Mouse (Mus musculus): ENCODE data around the gene Sema5a. TPM values are rescaled to one million over a fixed set of nuclear protein-coding genes. Genes with fewer than 3 reads are reported as not detected.
"Not testable (repeated sequence)": the region's sequence is repeated elsewhere in the genome, so short reads cannot be mapped to it uniquely, and the experiment has no call there.

Gene Sema5a
- total and polyA plus RNA-seq, 2 experiments from 2014 or later = 7.6 to 21.5 TPM

DNA sequence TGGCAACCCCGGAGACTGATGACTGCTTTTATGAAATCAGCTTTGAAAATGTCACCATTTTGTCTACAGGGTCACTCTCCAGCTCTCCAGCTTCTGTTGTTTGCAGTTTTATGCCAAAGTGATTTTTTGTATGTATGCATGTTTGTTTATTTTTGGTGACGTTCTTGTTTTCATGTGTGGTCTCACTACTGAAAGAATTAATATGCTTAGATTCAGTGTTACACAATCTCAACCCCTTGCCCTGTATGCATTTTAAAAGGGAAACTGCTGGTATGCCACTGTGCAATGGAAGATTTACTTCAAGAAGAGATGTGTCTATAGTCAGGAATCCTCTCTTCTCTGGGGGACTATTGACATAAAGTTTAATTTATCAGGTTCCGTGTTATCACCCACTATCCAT, 19.2 kb upstream of the Sema5a start:
- Histone ChIP-seq H3K9me3 (ENCODE audit: low read length) (no peaks in the 10 kb centered on the region), H3K4me2 (ENCODE audit: low read depth) (no peak overlapping the region), H3K36me3 (ENCODE audit: insufficient read depth) (no peaks in the 10 kb centered on the region), H3K9ac (no peak overlapping the region), H3K4me1 (ENCODE audit: insufficient read depth) (no peaks in the 10 kb centered on the region), H3K27ac (ENCODE audit: low read depth, low read length) (no peak overlapping the region), H3K27me3 (ENCODE audit: insufficient read depth, low read length) (no peaks in the 10 kb centered on the region), H3K4me3 (ENCODE audit: low read depth, low read length) (no peak overlapping the region)
- DNase-seq (no peak), ATAC-seq (no peak)
- no peak for TF ChIP-seq CTCF (IDR thresholded peaks at IDR 0.05; ENCODE audit: low read depth)
- 84% methylated on average over 3 of the region's 3 CpGs for WGBS

DNA sequence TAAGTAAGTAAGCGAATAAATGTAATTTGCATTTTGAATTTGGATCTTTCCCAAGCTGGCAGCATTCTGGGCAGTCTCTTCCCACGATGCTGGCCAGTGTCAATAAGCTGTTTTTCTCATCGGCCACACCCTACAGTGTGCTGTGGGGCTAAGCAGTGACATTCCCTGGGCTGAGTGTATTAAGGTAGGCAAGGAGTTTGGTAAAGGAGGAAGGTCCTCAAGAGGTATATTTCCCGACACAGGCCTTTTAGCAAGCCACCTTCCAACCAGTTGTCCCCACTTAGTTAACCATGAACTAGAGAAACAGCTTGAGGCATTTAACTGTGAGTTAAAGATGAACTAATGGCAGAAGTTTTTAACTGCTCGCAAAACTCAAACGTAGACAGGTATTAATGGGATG, 18.2 kb upstream of the Sema5a start:
- ATAC-seq (no peak), DNase-seq (no peak)
- TF ChIP-seq CTCF (IDR thresholded peaks at IDR 0.05; ENCODE audit: low read depth) = no peak
- Histone ChIP-seq H3K4me1 (ENCODE audit: insufficient read depth) (no peaks in the 10 kb centered on the region), H3K4me2 (ENCODE audit: low read depth) (no peak overlapping the region), H3K36me3 (ENCODE audit: insufficient read depth) (no peaks in the 10 kb centered on the region), H3K9me3 (ENCODE audit: low read length) (no peaks in the 10 kb centered on the region), H3K4me3 (ENCODE audit: low read depth, low read length) (no peak overlapping the region), H3K27ac (ENCODE audit: low read depth, low read length) (no peak overlapping the region), H3K27me3 (ENCODE audit: insufficient read depth, low read length) (no peaks in the 10 kb centered on the region), H3K9ac (no peak overlapping the region)
- 75% methylated on average over 6 of the region's 6 CpGs for WGBS

DNA sequence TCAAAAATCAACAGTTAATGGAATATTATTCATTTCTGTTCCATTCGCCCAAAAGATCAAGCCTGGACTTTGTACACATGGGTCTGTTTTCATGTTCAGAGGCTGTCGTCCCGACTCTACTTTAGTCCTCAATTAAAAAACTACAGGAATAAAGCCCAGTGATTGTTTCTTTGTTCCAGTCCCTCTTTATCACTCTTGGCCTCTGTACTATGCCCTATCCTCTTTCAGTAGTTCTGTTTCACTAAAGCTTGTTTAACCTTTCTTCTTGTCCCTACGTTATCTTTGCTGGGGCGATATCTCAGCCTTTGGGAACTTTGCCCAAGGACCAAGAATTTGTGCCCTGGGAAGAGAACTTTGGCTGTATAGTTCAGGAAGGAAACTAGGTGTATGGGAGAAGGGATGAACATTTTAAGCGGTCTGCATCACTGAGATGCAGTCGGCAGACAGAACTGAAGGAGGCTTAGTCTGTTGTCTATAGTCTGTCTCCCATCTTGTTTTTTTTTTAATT, 17.7 kb upstream of the Sema5a start:
- 86% methylated on average over 7 of the region's 7 CpGs for WGBS
- Histone ChIP-seq H3K9me3 (ENCODE audit: low read length) (no peaks in the 10 kb centered on the region), H3K27me3 (ENCODE audit: insufficient read depth, low read length) (no peaks in the 10 kb centered on the region), H3K4me2 (ENCODE audit: low read depth) (no peak overlapping the region), H3K36me3 (ENCODE audit: insufficient read depth) (no peaks in the 10 kb centered on the region), H3K9ac (no peak overlapping the region), H3K4me1 (ENCODE audit: insufficient read depth) (no peaks in the 10 kb centered on the region), H3K4me3 (ENCODE audit: low read depth, low read length) (no peak overlapping the region), H3K27ac (ENCODE audit: low read depth, low read length) (no peak overlapping the region)
- DNase-seq = no peak
- no peak for TF ChIP-seq CTCF (IDR thresholded peaks at IDR 0.05; ENCODE audit: low read depth)
- ATAC-seq = no peak

DNA sequence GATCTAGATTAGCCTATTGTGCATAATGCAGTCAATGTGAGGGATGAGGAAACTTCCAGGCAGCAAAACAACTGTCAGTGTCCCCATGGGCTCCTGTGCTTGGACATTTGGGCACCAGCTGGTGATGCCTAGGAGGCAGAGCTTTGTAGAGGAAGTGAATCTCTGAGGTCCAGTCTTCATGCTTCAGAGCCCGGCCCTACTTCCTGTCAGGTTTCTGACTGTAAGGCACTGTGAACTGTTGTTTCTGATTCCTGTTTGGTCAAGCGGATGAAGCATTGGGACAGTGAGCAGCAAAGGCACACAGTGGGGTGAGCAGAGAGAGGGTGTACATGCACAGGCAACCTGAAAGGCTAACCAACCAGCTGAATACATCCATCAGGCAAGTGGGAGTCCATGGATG, 14.5 kb upstream of the Sema5a start:
- TF ChIP-seq CTCF (IDR thresholded peaks at IDR 0.05; ENCODE audit: low read depth) = no peak
- Histone ChIP-seq H3K4me3 (ENCODE audit: low read depth, low read length) (no peak overlapping the region), H3K9ac (no peak overlapping the region), H3K9me3 (ENCODE audit: low read length) (no peaks in the 10 kb centered on the region), H3K36me3 (ENCODE audit: insufficient read depth) (no peaks in the 10 kb centered on the region), H3K27me3 (ENCODE audit: insufficient read depth, low read length) (no peaks in the 10 kb centered on the region), H3K4me2 (ENCODE audit: low read depth) (no peak overlapping the region), H3K4me1 (ENCODE audit: insufficient read depth) (no peaks in the 10 kb centered on the region), H3K27ac (ENCODE audit: low read depth, low read length) (no peak overlapping the region)
- DNase-seq (no peak), ATAC-seq (no peak)
- WGBS = 93% methylated on average over 2 of the region's 2 CpGs

DNA sequence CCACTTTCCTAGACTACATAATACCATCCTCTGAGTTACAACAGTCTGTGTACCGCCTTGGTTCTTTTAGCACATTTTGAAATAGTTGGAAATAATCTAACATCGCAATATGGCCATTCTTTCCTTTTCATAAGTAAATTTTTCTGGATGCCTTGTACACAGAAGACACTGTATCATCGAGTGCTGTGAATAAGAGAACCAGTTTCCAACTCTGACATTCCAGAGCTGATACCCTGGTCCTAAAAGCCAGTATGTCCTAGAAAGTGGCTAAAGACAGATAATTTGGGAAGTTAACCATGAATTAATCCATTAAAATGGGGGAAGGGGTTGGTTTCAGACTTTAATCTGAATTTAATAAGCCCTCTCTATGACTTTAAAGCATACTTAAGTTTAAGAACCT, 12.4 kb upstream of the Sema5a start:
- Histone ChIP-seq H3K36me3 (ENCODE audit: insufficient read depth) (no peaks in the 10 kb centered on the region), H3K9ac (no peak overlapping the region), H3K4me3 (ENCODE audit: low read depth, low read length) (no peak overlapping the region), H3K9me3 (ENCODE audit: low read length) (no peaks in the 10 kb centered on the region), H3K4me1 (ENCODE audit: insufficient read depth) (no peaks in the 10 kb centered on the region), H3K27me3 (ENCODE audit: insufficient read depth, low read length) (no peaks in the 10 kb centered on the region), H3K4me2 (ENCODE audit: low read depth) (no peak overlapping the region), H3K27ac (ENCODE audit: low read depth, low read length) (no peak overlapping the region)
- ATAC-seq (peak; percentile 34; the same call in 1 of the 2 replicates), DNase-seq (no peak)
- WGBS = 60% methylated on average over 3 of the region's 3 CpGs
- TF ChIP-seq CTCF (IDR thresholded peaks at IDR 0.05; ENCODE audit: low read depth) = no peak

DNA sequence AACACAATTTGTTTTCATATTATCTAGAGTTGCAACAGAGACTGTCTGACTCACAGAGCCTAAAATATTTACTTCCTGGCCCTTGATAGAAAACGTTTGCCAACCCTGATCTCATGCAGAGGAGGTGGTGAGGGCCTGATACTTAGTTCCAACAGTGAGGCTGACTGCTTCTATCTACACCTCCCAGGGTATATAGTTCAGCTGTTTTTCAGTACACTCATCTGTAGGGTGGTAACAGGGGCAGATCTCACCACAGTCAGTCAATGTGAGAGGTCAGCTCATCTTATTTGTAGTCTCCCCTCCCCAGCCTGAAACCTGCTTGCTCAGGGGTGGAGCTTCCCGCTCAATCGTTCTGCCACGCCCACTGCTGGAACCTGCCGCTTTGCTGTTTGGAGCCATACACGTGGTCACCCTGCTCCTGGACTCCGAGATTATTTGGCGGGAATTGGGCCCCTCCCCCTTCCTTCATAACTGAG, 11.9 kb upstream of the Sema5a start:
- ATAC-seq; H3K27ac ChIP-seq (ENCODE audit: low read depth, low read length); H3K27me3 ChIP-seq (ENCODE audit: insufficient read depth, low read length); H3K4me3 ChIP-seq (ENCODE audit: low read depth, low read length); H3K36me3 ChIP-seq (ENCODE audit: insufficient read depth); H3K4me2 ChIP-seq (ENCODE audit: low read depth); H3K9me3 ChIP-seq (ENCODE audit: low read length); H3K9ac ChIP-seq; H3K4me1 ChIP-seq (ENCODE audit: insufficient read depth); DNase-seq: not testable (repeated sequence)
- WGBS = 13% methylated on average over 8 of the region's 8 CpGs

DNA sequence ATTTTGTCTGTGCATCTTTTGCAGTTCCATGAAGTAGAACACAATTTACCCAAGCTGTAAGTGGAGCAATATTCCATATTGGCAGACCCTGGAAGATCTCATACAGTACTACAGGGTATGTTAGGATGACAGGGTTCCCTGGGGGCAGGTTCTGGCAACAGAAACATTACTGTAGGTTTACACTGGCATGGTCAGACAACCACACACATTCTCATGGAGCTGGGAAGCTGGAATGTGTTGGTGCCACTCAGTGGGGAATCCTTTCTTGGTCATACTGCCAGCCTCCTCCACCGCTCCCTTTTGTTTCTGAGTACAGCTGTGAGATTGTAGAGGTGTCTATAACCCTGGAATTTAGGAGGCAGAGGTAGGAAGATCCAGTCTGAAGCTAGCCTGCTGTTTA, 11.2 kb upstream of the Sema5a start:
- Histone ChIP-seq H3K27me3 (ENCODE audit: insufficient read depth, low read length) (no peaks in the 10 kb centered on the region), H3K36me3 (ENCODE audit: insufficient read depth) (no peaks in the 10 kb centered on the region), H3K4me2 (ENCODE audit: low read depth) (no peak overlapping the region), H3K9ac (no peak overlapping the region), H3K4me1 (ENCODE audit: insufficient read depth) (no peaks in the 10 kb centered on the region), H3K9me3 (ENCODE audit: low read length) (no peaks in the 10 kb centered on the region), H3K4me3 (ENCODE audit: low read depth, low read length) (no peak overlapping the region), H3K27ac (ENCODE audit: low read depth, low read length) (no peak overlapping the region)
- ATAC-seq (no peak), DNase-seq (no peak)
- WGBS = 93% methylated on average over 1 of the region's 1 CpGs
- no peak for TF ChIP-seq CTCF (IDR thresholded peaks at IDR 0.05; ENCODE audit: low read depth)

DNA sequence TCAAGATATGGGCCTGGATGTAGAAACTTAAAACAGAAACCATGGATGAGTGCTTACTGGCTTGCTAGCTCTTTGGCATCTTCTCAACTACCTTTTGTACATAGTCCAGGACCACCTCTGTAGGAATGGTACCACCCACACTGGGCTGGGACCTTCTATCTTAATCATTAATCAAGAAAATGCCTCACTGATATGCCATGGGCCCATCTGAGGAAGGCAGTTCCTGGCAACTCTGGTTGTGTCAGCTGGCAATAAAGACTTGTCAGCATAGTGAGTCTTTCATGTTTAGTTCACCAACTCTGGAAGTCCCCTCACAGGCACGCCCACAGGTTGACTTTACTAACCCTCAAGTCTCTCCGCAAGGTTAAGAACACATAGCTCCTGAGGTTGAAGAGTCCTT, 5.5 kb upstream of the Sema5a start:
- Histone ChIP-seq H3K9ac (no peak overlapping the region), H3K27ac (ENCODE audit: low read depth, low read length) (no peak overlapping the region), H3K4me1 (ENCODE audit: insufficient read depth) (no peaks in the 10 kb centered on the region), H3K4me3 (ENCODE audit: low read depth, low read length) (no peak overlapping the region), H3K9me3 (ENCODE audit: low read length) (no peaks in the 10 kb centered on the region), H3K36me3 (ENCODE audit: insufficient read depth) (no peaks in the 10 kb centered on the region), H3K27me3 (ENCODE audit: insufficient read depth, low read length) (no peaks in the 10 kb centered on the region), H3K4me2 (ENCODE audit: low read depth) (no peak overlapping the region)
- no peak for DNase-seq
- no peak for ATAC-seq
- 92% methylated on average over 2 of the region's 2 CpGs for WGBS
- TF ChIP-seq CTCF (IDR thresholded peaks at IDR 0.05; ENCODE audit: low read depth) = no peak

All from forebrain, postnatal 0 days (tissue).